Mouse (Mus musculus): ENCODE data around the gene Rin3.

Gene Rin3

DNA sequence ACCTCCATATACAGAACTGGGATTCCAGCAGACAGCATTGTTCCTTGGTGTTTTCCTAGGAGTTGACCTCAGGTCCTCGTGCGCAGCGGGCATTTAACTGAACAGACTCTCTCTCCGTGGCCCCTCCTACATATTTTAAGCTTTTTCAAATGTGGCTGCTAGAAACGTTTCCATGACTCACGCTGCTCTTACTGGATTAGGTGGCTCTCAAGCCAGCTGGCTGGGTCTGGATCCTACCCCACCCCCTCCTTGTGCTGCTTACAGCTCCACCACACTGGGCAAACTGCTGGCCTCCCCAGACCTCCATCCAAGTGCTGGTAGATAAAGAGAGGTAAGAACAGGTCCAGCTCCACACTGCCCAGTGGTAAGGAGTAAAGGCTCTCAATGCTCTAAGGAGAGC, 139.2 kb downstream of the Rin3 start:
- no peak for DNase-seq (ENCODE audit: low spot score in 2 of 2)

DNA sequence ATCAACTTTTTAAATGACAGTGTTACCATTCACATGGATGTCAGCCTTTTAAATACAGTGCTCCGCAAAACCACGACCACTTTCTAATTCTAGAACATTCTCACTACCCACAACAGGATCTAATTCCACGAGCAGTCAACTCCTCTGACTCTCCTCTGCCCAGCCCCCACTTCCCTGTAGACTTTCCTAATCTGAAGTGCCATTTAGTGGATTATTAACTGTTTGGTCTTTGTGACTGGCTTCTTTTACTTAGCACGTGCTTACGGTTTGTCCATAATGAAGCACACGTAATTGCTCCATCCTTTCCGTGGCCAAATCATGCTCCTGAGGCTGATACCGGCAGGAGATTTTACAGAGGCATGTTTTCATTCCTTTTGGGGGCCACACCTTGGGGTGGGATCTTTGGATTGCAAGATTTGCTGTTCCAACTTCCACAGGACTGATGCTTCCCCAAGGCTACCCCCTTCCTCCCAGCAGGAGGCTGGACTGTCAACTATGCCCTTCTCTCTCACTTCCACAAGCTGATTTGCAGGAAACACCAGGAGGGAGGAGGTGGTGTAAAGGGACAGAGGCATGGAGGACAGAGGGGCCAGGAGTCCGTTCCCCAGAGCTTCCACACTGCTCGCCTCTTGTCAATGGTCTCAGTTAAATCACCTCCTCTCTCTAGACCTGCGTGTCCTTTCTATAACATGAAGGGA, 139.9 kb downstream of the Rin3 start:
- DNase-seq (ENCODE audit: low spot score in 2 of 2) = no peak

DNA sequence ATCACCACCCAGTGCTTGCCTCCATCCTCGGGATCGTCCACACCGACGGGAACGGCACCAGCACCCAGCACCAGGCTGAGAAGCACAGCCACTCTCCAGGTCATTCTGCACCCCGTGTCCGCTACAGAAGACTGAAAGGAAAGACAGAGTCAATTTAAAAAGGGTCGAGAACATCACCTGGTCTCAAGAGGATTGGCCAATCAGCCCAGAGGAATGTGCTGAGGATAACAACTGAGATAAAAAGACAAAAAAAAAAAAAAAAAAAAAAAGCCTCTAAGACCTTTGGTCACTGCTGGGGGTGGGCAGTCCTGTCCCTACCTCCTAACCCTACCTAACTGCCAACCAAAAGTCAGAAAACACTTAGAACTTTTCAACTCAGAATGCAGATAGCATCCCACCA, 140.8 kb downstream of the Rin3 start:
- no peak for DNase-seq (ENCODE audit: low spot score in 2 of 2)

DNA sequence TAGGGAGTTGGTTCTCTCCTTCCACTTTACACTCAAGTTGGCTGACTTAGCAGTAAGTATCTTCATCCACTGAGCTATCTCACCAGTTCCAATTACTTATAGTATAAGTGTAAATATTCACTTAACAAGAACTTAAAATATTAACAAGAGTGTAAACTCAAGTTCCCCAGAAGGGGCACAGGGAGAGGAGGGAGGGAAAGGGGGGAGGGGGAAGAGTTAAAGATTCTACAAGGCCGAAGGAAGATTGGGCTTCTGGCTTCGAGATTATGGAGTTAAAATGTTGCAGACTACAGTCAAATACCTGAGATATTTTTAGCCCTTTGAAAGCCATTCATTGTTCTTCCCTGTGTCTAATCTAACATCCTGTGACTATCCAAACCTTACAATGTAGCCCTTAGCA, 141.6 kb downstream of the Rin3 start:
- DNase-seq (ENCODE audit: low spot score in 2 of 2) = no peak

DNA sequence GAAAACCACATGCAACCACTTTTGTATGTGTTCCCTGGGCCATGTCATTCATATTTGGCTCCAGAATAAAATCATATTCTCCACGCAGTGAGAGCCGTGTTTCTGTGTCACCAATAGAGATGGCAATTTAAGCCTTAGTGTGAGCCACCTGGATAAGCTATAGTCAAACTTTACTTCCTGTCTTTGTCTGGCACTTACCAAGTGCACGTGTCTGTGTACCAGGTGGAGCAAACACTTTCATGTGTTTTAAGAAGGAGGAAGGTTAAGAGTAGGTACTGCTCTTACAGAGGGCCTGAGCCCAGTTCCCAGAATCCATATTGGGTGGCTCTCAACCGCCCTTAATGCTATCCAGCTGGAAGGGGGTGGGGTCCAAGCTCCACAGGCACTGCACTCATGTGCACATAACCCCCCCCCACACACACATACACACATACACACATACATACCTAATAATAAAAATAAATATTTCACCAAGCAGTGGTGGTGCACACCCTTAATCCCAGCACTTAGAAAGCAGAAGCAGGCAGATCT, 142.3 kb downstream of the Rin3 start:
- peak; percentile 8 to 17 for DNase-seq (ENCODE audit: low spot score in 2 of 2)

DNA sequence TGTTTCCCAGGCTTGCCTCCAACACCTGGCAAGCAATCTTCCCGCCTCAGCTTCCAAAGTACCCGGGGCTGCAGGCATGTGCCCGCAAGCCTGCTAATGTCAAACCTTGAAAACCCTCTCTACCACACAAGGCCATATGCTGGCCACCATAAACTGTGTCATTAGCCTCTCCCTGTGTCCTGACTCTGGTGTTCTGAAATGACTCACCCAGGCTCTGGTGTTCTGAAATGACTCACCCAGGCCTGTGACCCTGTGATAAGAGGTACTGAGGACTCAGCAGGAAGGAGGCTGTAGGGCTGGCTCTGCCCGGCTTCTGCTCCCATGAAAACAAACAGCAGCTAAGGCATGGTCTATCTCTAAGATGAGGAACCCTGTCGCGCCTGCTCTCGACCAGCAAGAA, 143.4 kb downstream of the Rin3 start:
- no peak for DNase-seq (ENCODE audit: low spot score in 2 of 2)

DNA sequence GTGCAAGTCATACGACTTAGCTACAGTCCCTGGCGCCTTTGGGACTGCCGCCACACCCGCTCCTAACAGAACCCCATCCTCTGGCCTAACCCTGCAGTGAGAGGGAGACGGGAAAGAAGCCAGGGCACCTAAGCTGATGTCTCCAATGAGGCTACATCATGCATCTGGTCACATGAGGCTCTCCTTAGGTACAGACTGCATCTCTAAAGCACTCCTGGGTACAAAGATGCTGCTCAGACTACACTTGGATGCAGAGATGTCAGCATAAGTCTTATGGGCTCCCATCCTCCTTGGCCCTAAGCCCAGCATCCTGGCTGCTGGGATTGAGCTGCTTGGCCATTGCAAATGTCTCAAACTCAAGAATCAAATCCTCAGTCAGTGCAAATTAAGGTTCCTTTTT, 146.8 kb downstream of the Rin3 start:
- no peak for DNase-seq (ENCODE audit: low spot score in 2 of 2)

DNA sequence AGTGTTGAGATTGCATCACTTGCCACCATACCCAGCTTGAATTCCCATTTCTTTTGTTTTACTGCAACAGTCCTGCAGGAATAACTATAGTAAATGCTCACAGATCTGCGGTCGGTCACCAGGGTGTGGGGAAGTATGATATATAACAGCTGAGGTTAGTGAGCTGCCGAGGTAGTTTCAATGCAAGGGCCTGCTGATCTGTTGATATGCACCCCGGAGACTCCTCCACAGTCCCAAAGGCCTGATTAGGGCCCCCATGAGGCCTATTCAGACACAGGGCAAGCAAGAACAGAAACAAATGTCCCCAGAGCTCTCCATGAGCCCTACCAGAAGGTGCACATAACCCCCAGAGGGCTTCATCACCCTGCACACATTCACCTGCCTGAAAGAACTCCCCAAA, 147.4 kb downstream of the Rin3 start:
- no peak for DNase-seq (ENCODE audit: low spot score in 2 of 2)

DNA sequence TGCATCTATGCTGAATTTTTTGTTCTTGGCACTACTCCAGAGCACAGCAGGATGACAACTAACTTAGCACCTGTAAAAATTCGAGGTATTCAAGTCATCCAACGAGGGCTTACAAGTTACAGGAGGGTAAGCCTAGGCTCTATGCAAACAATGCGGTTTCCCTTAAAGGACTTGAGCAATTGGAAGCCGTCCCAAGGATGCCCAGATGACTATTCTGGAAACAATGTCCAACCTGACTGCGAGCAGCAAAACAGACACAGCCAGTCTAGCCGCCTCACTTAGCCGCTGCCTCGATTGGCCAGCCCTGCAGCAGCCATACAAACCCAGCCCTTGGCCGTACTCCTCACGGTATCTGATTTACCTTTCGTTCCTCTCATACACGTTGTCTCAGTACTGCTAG, 149.4 kb downstream of the Rin3 start:
- DNase-seq (ENCODE audit: low spot score in 2 of 2) = no peak

DNA sequence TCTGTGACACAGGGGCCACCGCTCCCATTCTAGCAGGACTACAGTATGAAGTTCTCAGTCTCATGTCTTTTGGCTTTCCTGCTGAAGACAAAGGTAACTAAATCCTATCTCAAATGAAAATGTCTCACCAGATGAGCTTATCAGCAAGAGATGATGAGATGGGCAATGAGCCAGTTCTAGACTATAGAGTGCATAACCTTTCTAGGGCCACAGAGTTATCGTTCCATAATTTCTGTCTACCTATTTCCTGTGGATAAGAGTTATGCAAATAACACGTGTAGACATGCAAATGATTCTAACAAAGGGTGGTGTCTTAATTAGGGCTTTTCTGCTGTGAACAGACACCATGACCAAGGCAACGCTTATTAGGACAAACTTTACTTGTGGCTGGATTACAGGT, 151.3 kb downstream of the Rin3 start:
- no peak for DNase-seq (ENCODE audit: low spot score in 2 of 2)

DNA sequence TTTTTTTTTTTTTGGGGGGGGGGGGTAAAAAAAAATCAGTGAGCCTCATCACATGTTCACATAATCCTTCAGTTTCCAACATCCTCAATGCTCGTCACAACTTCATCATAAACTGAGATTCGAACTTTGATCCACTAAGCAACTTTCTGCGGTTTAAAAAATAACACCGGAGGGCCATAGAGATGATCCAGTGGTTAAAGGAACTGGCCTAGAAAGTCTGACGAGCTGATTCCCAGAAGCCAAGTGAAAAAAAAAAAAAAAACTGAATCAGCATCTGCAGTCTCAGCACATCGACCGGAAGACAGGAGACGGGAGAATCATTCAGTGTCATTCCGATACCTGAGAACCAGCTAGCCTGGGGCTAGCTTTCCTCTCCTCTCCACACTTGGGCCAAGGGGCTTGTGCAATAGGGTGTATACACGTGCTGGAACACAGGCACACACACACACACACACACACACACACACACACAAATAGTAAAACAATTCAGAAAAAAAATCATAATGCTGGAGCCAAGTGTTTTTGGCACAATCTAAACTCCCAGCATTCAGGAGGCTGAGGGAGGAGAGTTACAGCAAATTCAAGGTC, 154.2 kb downstream of the Rin3 start:
- DNase-seq (ENCODE audit: low spot score in 2 of 2) = no peak

DNA sequence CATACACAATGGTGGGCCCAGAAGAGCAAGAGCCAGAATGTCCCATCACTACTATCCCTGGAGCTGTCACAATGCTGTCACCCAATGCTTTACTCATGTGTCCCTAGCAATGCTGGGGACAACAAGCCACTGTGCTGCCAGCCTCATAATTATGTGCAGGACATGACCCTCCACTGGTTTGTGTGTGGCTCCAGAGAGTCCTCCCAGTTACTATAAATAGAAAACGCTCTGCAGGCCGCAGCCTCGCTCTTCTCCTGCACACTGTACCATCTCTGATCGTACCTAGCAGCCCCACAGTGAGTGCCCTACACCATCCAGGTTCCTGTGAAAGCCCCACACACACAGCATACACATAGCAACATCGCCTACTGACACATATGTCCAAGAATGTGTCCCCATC, 155.1 kb downstream of the Rin3 start:
- no peak for DNase-seq (ENCODE audit: low spot score in 2 of 2)

DNA sequence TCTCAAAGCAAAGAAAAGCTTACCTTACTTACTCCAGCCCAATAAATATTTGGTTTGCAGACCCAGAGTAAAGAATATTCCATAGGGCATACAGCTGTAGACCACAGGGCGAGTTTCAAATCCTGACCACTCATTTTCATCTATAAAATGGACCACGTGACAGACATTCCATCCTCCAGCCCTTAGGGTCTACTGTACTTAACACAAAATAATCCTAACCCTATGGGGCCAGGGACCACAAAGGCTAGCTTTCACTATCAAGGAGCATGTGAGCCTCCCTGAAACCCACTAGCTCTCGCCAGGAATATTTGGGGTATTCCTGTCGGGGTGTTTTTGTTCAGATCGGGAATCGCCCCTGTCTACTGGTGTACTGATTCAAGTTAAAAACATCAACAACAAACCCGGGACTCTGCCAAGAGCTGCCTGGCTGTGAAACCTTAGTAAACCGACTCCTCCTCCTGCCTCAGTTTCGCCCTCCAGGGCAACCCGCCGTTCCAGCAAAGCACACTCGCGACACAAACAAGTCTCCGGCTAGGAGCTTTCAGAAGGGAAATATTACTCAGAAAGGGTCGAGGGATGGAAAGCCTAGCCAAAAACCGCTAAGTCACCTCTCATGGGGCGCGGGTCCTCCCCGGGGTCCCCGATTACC, 156.3 kb downstream of the Rin3 start:
- no peak for DNase-seq (ENCODE audit: low spot score in 2 of 2)

DNA sequence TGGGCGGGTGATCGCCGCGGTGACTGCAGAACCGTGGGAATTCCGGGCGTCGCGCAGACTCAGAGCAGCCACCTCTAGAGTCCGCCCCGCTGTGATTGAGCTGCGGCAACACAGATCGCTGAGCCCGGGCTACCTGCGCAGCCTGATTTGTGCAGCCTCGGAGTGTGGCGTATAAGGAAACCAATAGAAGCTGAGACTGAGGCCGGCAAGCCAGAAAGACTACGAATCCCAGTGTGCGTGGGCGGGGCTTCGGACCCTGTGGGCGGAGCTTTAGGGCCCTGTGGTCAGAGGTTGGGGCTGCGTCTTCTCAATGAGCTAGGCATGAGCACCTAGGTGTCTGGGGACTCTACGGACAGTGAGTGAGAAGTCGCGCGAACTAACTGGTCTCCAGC, 156.8 kb downstream of the Rin3 start, which contains the start of gene Lgmn:
Gene Lgmn (minus strand): TSS at position 182 of the 392 bp plus-strand sequence.
- DNase-seq (ENCODE audit: low spot score in 2 of 2) = peak; percentile 88 to 91
